Mouse (Mus musculus) CD8-positive naive resting alpha-beta T cell, adult 2 months (primary cell): ENCODE data around the gene Cenpw.

Experiments
- DNase-seq, 2 experiments: peaks; one replicate each; pipeline ENCODE4 v3.0.0; 2022; ENCODE audit warnings: low read depth in 2 of 2, low spot score in 2 of 2

Gene Cenpw

GRCm38 (mm10) chr10:30199916-30200826 lies at the start of gene Cenpw:
Gene Cenpw (minus strand): TSS chr10:30200560.
- DNase-seq = peak; percentile 92

GRCm38 (mm10) chr10:30249654-30250053 lies 49.3 kb upstream of the Cenpw start:
- no peak for DNase-seq

GRCm38 (mm10) chr10:30199501-30199900 lies 859 bp downstream of the Cenpw start:
- DNase-seq = peak in 1 of 2 experiments; percentile 8

- no peak for DNase-seq
These were observed 32.7 kb downstream of the Cenpw start for GRCm38 (mm10) chr10:30167700-30168099.
